Mouse (Mus musculus) T-cell, adult 66 days (primary cell): ENCODE data around the gene Mrgpra6. TPM values are rescaled to one million over a fixed set of nuclear protein-coding genes. Genes with fewer than 3 reads are reported as not detected.

ENCODE experiments used
- total RNA-seq, 2 experiments: library from RNA; stranded (reverse); gene quantifications; 3 replicates in 1 of 2; 4 replicates in 1 of 2; pipeline ENCODE4 v1.2.4; 2023

The Mrgpra6 gene
- total RNA-seq, result not detected

DNA sequence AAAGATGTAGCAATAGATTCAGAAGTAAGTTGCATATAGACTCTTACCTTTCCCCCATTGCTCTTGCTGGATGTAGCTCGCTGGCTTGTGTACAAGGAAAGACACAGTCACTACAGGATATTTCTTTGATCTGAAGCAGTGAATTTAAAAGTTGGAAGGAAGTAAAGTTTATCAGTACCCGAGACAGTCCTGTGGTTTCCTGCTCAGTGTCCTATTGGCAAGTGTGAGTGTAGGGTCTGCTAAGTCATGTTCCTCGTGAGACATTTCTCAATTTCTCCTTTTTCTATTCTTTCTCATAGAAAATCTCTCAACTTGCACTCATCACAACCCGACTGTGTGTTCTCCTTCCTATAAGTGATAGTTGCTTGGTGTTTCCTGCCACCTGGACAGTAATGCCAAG lies at the start of gene Mrgpra6:
Gene Mrgpra6, minus strand, starts transcription at position 91 of the 400 bp plus-strand sequence.

DNA sequence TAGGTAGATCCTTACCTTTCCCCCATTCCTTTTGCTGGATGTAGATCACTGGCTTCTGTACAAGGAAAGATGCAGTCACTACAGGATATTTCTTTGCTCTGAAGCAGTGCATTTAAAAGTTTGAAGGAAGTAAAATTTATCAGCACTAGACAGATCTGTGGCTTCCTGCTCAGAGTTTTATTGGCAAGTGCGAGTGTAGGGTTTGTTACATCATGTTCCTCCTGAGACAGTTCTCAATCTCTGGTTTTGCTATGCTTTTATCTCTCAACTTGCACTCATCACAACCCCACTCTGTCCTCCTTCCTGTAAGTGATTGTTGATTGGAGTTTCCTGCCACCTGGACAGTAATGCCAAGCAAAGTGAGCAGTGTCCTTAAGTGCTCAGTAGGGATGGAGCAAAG lies 48.0 kb upstream of the Mrgpra6 start, which contains the start of gene Mrgpra9:
Gene Mrgpra9, minus strand, starts transcription at position 79 of the 400 bp plus-strand sequence.

Other genes starting within 250 kb of the Mrgpra6 start
- 1 to 10 TPM; 6.0 to 8.2 TPM for gene Uevld, start 246.4 kb downstream of the Mrgpra6 start, total RNA-seq
- gene Gm9999, start 221.3 kb downstream of the Mrgpra6 start, total RNA-seq, result not detected
- 10 to 100 TPM; 68.4 to 77.1 TPM for gene Spty2d1, start 196.5 kb downstream of the Mrgpra6 start, total RNA-seq
- 1 to 10 TPM; 3.5 to 4.1 TPM for gene Tmem86a, start 154.3 kb downstream of the Mrgpra6 start, total RNA-seq
- 1 to 10 TPM; 1.0 to 1.3 TPM for gene Ptpn5, start 71.2 kb downstream of the Mrgpra6 start, total RNA-seq
- not detected for gene Mrgpra9, start 47.9 kb upstream of the Mrgpra6 start, total RNA-seq
- not detected for gene Mrgpra1, start 149.3 kb upstream of the Mrgpra6 start, total RNA-seq
- not detected for gene Mrgpra2a, start 247.2 kb upstream of the Mrgpra6 start, total RNA-seq